Mouse (Mus musculus): ENCODE results near the gene Olfr881.

The Olfr881 gene

GRCm38 (mm10) chr9:37991525-37991924 lies at the start of gene Olfr881:
TSS of gene Olfr881 (plus strand) at chr9:37991825.
- no peak for DNase-seq

- no peak for DNase-seq
These were observed 7.1 kb downstream of the Olfr881 start for GRCm38 (mm10) chr9:37998581-37999204.

GRCm38 (mm10) chr9:38000021-38000420 lies 8.4 kb downstream of the Olfr881 start:
- no peak for DNase-seq

GRCm38 (mm10) chr9:38025508-38025907 lies 33.9 kb downstream of the Olfr881 start, which contains the start of gene Olfr883:
TSS of gene Olfr883 (plus strand) at chr9:38025808.
- DNase-seq = no peak
